Mouse (Mus musculus) lung, embryonic 16.5 days (tissue): Measurements from ENCODE around the gene Get4. TPM values are rescaled to one million over a fixed set of nuclear protein-coding genes. Genes with fewer than 3 reads are reported as not detected.

Experiments used
- ATAC-seq: fragments of 200-750 bp; cut with Nextera tagmentation; 2 replicates; pipeline ENCODE4 v1.8.0; 2017; ENCODE audit warnings: low read depth, mild to moderate bottlenecking, moderate library complexity
- H3K27ac ChIP-seq: fragments of 300-500 bp; sonication (generic); 2 replicates; pipeline ENCODE4 v1.5.1; 2014; ENCODE audit warnings: mild to moderate bottlenecking, control low read depth, low read length
- H3K27me3 ChIP-seq: fragments of 300-500 bp; sonication (generic); 2 replicates; pipeline ENCODE4 v1.6.1; 2014; ENCODE audit warnings: low read depth, low read length, mixed read lengths; ENCODE audit not compliant: control insufficient read depth, insufficient read depth
- H3K36me3 ChIP-seq: fragments of 300-500 bp; sonication (generic); 2 replicates; pipeline ENCODE4 v1.6.1; 2014; ENCODE audit warnings: low read length; ENCODE audit not compliant: control insufficient read depth, insufficient read depth
- H3K4me1 ChIP-seq: fragments of 300-500 bp; sonication (generic); replicated peaks from 2 replicates; pipeline ENCODE4 v1.6.1; 2014; ENCODE audit warnings: low read length, mixed read lengths; ENCODE audit not compliant: control insufficient read depth, insufficient read depth
- H3K4me2 ChIP-seq: fragments of 300-500 bp; sonication (generic); 2 replicates; pipeline ENCODE4 v1.6.1; 2014; ENCODE audit warnings: low read depth, low read length, control low read depth
- H3K4me3 ChIP-seq: fragments of 300-500 bp; sonication (generic); 2 replicates; pipeline ENCODE4 v1.5.1; 2014; ENCODE audit warnings: mild to moderate bottlenecking, low read length, control low read depth
- H3K9ac ChIP-seq: fragments of 300-500 bp; sonication (generic); 2 replicates; pipeline ENCODE4 v1.6.1; 2014; ENCODE audit warnings: low read length, control low read depth
- H3K9me3 ChIP-seq: fragments of 300-500 bp; sonication (generic); 2 replicates; pipeline ENCODE4 v1.6.1; 2016; ENCODE audit warnings: low read length; ENCODE audit not compliant: control insufficient read depth
- WGBS: fragments of 180-500 bp; shearing (Covaris S2); extraction: QIAGEN DNeasy Blood & Tissue Kit; methylation state at CpG from one replicate; pipeline ENCODE4 v1.1.7; 2014; 5-methylcytosine and 5-hydroxymethylcytosine counted together
- polyA plus RNA-seq: library from polyadenylated mRNA; unstranded; fragments of >200 nt; fragmentation: Nextera tagmentation; extraction: Ambion mirVana; gene quantifications from 2 replicates; pipeline ENCODE4 v1.2.1, GENCODE M21; 2015

Gene Get4
- polyA plus RNA-seq, 1 experiment from 2014 or later: 174 TPM

GRCm38 (mm10) chr5:139316982-139317675 lies 65.0 kb downstream of the Get4 start:
- no peaks in the 10 kb centered on the region for H3K4me1 ChIP-seq
- H3K4me2 ChIP-seq: no peak overlapping the region
- no peak overlapping the region for H3K27ac ChIP-seq
- 47% methylated on average over 6 of the region's 6 CpGs for WGBS
- H3K9ac ChIP-seq: no peak overlapping the region
- no peaks in the 10 kb centered on the region for H3K27me3 ChIP-seq
- no peak overlapping the region for H3K4me3 ChIP-seq
- peak; percentile 68 for ATAC-seq
- no peaks in the 10 kb centered on the region for H3K36me3 ChIP-seq
- no peaks in the 10 kb centered on the region for H3K9me3 ChIP-seq

- Histone ChIP-seq H3K4me2 (no peak overlapping the region), H3K9ac (no peak overlapping the region), H3K4me3 (no peak overlapping the region), H3K27ac (no peak overlapping the region), H3K9me3 (no peaks in the 10 kb centered on the region), H3K36me3 (no peaks in the 10 kb centered on the region), H3K4me1 (no peaks in the 10 kb centered on the region), H3K27me3 (no peaks in the 10 kb centered on the region)
- WGBS: 61% methylated on average over 21 of the region's 21 CpGs
- no peak for ATAC-seq
These were observed 65.8 kb downstream of the Get4 start for GRCm38 (mm10) chr5:139317751-139318504.

Other genes with a start within 250 kb of the Get4 start
- 17.3 and 17.4 TPM in 2 replicates for gene Prkar1b, start 102.3 kb upstream of the Get4 start, polyA plus RNA-seq
- gene Dnaaf5, start 102.1 kb upstream of the Get4 start, polyA plus RNA-seq: 4.8 and 5.8 TPM in 2 replicates
- gene Sun1, start 51.7 kb upstream of the Get4 start, polyA plus RNA-seq: 56.0 and 56.5 TPM in 2 replicates
- 1.7 and 1.9 TPM in 2 replicates for gene Adap1, start 73.3 kb downstream of the Get4 start, polyA plus RNA-seq
- 79.8 and 94.4 TPM in 2 replicates for gene Cox19, start 99.1 kb downstream of the Get4 start, polyA plus RNA-seq
- gene Cyp2w1, start 100.3 kb downstream of the Get4 start, polyA plus RNA-seq: 0.18 and 0.33 TPM in 2 replicates
- gene Gpr146, start 125.4 kb downstream of the Get4 start, polyA plus RNA-seq: 6.6 and 8.6 TPM in 2 replicates
- 1.3 and 1.7 TPM in 2 replicates for gene C130050O18Rik, start 153.0 kb downstream of the Get4 start, polyA plus RNA-seq
- 7.4 and 7.6 TPM in 2 replicates for gene Gper1, start 170.8 kb downstream of the Get4 start, polyA plus RNA-seq
- 35.6 and 38.6 TPM in 2 replicates for gene 3110082I17Rik, start 208.2 kb downstream of the Get4 start, polyA plus RNA-seq
- 9.3 and 10.7 TPM in 2 replicates for gene Zfand2a, start 232.2 kb downstream of the Get4 start, polyA plus RNA-seq